Mouse (Mus musculus) cerebellum, adult 11-12 months (tissue): ENCODE measurements around the gene Daw1.

Experiments used
- DNase-seq: peaks from one replicate; pipeline ENCODE4 v3.0.0; 2022

Gene Daw1

DNA sequence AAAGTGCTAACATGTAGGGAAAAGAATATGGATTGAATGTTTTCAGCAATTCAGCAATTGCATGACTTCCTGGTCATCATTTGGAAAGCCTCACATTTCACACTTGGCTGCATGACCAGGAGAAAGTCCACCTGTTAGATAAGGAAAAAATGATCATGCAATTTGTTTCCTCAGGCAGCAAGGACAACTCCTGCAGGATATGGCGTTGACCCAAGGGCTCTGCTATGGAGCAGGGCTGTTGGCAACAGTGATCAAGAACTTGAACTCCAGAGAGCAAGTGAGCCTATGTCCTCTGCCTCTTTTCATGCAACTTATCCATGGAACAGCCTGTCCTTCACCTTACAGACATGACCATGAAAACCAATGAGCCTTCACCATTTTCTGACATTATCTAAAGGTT, 50.4 kb downstream of the Daw1 start:
- DNase-seq: peak; percentile 34

DNA sequence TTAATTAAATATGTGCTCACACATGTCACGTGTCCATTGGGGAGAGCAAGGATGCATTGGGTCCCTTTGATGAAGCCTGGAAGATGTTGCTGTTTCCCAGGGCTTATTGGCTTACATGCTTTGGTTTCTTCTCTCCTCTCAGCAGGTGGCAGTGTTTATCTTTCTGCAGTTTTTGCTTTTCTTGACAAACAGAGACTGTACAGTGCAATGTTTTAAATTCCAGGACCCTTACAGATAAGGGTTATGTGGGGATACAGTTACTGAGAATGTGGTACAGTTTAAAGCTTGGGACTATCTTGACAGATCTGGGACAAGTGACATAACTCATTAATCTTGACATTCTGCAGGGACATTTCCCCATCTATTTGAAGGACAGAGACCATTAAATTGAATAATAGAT, 58.7 kb downstream of the Daw1 start:
- DNase-seq: no peak

DNA sequence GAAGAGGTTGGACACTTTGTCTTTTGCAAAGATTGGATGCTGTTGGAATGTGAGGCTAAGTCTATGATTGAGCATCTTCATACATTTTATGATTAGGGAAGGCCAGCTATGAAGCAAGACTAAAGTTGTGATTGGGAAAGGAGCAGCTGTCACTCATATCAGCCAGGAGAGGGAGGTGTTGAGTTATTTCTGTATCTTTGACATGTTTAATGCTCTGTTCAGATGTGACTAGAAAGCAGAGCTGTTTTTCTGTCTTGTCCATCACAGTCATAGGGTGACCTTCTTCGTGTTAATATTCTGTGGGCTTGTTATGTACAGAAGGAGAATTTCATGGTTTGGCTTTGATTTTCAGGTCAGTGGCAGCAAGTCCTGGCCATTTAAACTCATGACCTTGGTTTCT, 63.5 kb downstream of the Daw1 start:
- DNase-seq: no peak

DNA sequence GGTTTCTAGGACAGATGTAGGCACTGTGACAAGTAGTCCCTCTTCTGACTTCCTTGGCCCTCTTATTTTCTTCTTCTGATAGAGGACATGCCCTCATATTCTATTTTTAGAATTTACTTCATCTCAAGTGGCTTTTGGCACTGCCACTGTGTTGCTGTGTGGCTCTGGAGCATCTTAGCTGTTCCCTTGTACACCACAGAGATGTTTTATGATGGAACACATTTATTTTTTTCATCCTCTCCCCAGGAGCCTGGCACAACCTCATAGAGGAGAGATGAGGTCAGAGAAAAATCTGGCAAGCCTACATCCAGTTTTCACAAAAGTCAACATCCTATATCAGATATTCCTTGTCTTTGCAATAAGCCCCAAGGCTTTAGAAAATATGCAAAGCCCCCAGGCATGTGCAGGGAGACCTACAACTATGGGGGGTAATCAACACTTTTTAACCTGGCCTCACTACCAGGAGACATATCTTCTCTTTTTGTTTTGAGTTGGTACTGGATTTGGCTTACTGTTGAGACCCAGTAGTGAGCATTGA, 64.9 kb downstream of the Daw1 start:
- DNase-seq: peak; percentile 86

DNA sequence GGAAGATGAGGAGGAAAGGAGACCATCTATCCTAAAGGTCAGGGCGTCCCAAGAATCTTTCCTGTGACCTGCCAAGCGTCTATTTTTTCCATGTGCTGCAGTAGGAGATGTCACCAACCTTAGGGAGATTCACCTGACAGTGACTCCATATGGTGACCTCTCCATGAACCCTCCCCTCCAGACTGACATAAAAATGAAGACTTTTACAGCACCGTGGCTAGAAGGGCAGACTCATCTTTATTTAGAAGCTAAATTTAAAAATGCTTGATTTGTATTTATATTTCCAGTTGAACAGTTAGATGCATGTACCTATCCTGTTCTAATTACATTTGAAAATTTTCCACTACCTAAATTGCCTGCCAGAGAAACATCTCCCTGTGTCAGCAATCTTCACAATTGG, 68.4 kb downstream of the Daw1 start:
- DNase-seq: peak; percentile 25

DNA sequence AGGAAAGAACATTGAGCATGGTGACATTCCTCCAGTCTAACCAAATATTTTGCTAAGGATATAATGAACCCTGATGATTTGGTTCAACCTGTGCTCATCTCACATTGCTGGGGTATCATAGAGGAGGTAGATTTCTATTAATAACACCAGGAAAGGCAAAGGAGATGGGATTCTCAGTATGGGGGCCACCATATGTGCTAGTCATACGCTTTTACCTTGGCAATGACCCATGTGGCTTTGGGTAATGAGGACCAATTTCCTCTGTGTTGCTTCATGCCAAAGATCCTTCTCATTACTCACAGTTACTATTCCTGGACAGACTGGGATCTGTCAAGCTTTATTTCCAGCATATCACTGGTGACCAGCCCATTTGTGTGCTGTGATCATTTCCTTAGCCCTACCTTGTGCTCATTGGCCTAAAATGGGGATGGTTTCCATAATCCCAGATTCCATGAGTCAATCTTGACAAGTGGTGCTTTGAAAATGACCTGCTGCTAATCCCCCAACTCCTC, 88.7 kb downstream of the Daw1 start:
- peak; percentile 95 for DNase-seq

DNA sequence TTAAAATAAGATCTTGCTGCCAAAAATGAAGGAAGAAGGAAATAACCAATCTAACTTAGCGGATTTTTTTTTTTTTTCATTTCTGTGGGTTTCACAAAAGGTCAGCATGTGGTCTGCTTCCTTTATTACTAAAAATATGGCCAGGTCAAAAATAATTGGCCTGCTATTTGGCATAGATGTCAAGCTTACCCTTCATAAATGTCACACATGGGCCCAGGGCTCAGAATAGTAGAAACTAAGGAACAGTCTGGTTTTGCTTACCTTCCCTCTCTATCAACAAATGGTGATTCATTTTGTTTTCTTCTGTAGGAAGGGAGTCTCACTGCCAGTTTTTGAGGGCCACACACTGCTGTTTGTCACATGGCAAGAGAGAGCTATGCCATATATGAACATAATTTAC, 92.2 kb downstream of the Daw1 start:
- no peak for DNase-seq
